Mouse (Mus musculus) stomach, adult 2 months (tissue): ENCODE results near the gene Gm6760. TPM values are rescaled to one million over a fixed set of nuclear protein-coding genes. Genes with fewer than 3 reads are reported as not detected.

Source experiments
- polyA plus RNA-seq: library from polyadenylated mRNA; depleted of rRNA; stranded (reverse); fragments of >200 nt; gene quantifications from 2 replicates; pipeline ENCODE4 v1.2.3, GENCODE M21; 2012; rRNA removed

Gene Gm6760
- polyA plus RNA-seq, result not detected in 2 replicates

GRCm38 (mm10) chrX:64152098-64152497 is at the start of gene Gm6760:
TSS of gene Gm6760 (minus strand) at chrX:64152198.

GRCm38 (mm10) chrX:64173248-64173647 is 21.2 kb upstream of the Gm6760 start, which contains the start of gene 3830417A13Rik:
TSS of gene 3830417A13Rik (plus strand) at chrX:64173548.

Other genes starting within 250 kb of the Gm6760 start
- gene 3830417A13Rik, start 21.4 kb upstream of the Gm6760 start, polyA plus RNA-seq, result not detected in 2 replicates
- not detected in 2 replicates for gene Slitrk4, start 124.8 kb upstream of the Gm6760 start, polyA plus RNA-seq